Mouse (Mus musculus): Measurements from ENCODE around the gene Prdm16.

GRCm38 (mm10) chr4:154360441-154360840, 276.2 kb downstream of the Prdm16 start:
- TF ChIP-seq E2F4 (IDR thresholded peaks at IDR 0.05; ENCODE audit: insufficient read depth): no peak
- TF ChIP-seq POLR2A (IDR thresholded peaks at IDR 0.05; ENCODE audit: insufficient read length, low read depth): no peak
- TF ChIP-seq TCF12 (IDR thresholded peaks at IDR 0.05; ENCODE audit: insufficient read depth, poor library complexity, severe bottlenecking): no peak
- TF ChIP-seq MAX (IDR thresholded peaks at IDR 0.05; ENCODE audit: low read depth): no peak
- no peak for TF ChIP-seq CEBPB (IDR thresholded peaks at IDR 0.05; ENCODE audit: insufficient read depth, poor library complexity, severe bottlenecking)
- no peak for TF ChIP-seq MYOD1 (IDR thresholded peaks at IDR 0.05; ENCODE audit: control insufficient read depth in 1 of 3, insufficient read length in 2 of 3, low read depth in 2 of 3)
- no peak for TF ChIP-seq MYOG (IDR thresholded peaks at IDR 0.05; ENCODE audit: control insufficient read depth in 1 of 3, insufficient read depth in 1 of 3, insufficient read length in 2 of 3, low read depth in 2 of 3)
- TF ChIP-seq POLR2AphosphoS2 (IDR thresholded peaks at IDR 0.05; ENCODE audit: insufficient read length, low read depth): no peak
- no peak for TF ChIP-seq USF1 (IDR thresholded peaks at IDR 0.05; ENCODE audit: low read depth)

All from myocyte (in vitro differentiated cells).